Mouse (Mus musculus): ENCODE data around the gene Cpne4.

DNA sequence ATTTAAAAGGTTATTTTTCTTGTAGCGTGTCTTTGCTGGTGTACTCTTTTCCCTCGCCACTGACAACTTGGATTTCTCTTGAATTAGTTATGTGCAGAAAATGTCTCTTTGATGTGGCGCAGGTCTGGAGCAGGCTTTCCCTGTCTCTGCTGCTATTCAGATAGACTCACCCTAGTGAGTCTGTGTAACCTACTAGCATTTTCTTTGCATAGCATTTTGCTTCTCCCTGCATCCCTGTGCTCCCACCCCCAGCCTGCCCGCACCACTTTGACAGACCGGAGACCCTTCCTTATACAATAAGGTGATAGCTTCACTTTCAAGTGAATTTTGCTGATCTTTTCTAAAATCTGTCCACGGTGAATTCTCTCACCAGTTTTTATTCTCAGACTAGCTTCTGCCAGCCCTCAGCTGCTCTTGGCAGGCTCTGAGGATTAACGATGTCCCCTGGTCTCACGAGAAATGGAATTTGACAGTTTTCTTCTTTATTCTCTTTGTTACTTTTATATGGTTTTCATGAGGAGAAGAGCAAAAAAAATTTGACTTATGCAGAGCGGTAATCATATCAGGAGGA is 105.7 kb downstream of the Cpne4 start:
- TF ChIP-seq POLR2A (IDR thresholded peaks at IDR 0.05; ENCODE audit: low read depth, low read length) (no peak), CTCF (IDR thresholded peaks at IDR 0.05; ENCODE audit: borderline replicate concordance, insufficient read depth, low read length) (no peak)
